Mouse (Mus musculus) heart, adult 11 months (tissue): ENCODE measurements around the gene Mmp28.
A peak's percentile ranks its signal among the peaks of the same experiment; 100 is the strongest.

Experiments
- DNase-seq: peaks from one replicate; pipeline ENCODE4 v3.0.0; 2022

Mmp28 gene

GRCm38 (mm10) chr11:83398724-83399123 is 64.1 kb downstream of the Mmp28 start:
- DNase-seq, result no peak

GRCm38 (mm10) chr11:83397626-83398025 is 65.2 kb downstream of the Mmp28 start:
- peak; percentile 87 for DNase-seq

- DNase-seq, result no peak
Measured at GRCm38 (mm10) chr11:83394802-83395439, 68.0 kb downstream of the Mmp28 start.

- DNase-seq, result peak; percentile 92
Measured at GRCm38 (mm10) chr11:83393062-83393461, 69.8 kb downstream of the Mmp28 start.
